Mouse (Mus musculus): ENCODE data around the gene Vps29.
"Not testable (repeated sequence)": the region's sequence is repeated elsewhere in the genome, so short reads cannot be mapped to it uniquely, and the experiment has no call there.

The Vps29 gene

GRCm38 (mm10) chr5:122353807-122354491 is at the start of gene Vps29, which contains the start of gene Rad9b:
Vps29 (plus strand) TSS chr5:122354369.
Rad9b (minus strand) TSS chr5:122354233.
- in situ Hi-C loops (cut with MboI, MseI): loop anchor here (25.0 kb wide), 1 partner anchor 517 kb away; the partner anchor contains the start of genes Pheta1 and Sh2b3

GRCm38 (mm10) chr5:122304541-122304940 is 49.6 kb upstream of the Vps29 start:
- in situ Hi-C loops (cut with MboI, MseI): no loop called here

- in situ Hi-C loops (cut with MboI, MseI): no loop called here
Measured at GRCm38 (mm10) chr5:122305472-122305871, 48.7 kb upstream of the Vps29 start.

GRCm38 (mm10) chr5:122306536-122306935 is 47.6 kb upstream of the Vps29 start:
- in situ Hi-C loops (cut with MboI, MseI): no loop called here

DNA sequence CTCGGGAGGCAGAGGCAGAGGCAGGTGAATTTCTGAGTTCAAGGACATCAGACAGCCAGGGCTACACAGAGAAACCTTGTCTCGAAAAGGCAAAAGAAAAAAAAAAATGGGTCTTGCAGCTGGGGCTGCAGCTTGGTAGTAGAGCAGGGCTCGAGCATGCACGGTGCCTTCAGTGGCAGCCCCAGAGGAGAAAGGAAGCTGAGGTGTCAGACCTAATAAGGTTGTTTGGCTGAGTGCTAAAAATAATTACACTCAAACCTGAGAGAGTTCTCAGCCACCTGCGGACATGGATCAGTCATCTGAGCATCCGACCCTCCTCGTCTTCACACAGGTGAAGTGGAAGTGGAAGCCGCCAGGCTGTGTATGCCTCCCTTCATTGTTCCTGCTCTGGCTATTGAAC is 43.5 kb upstream of the Vps29 start:
- in situ Hi-C loops (cut with MboI, MseI): no loop called here

GRCm38 (mm10) chr5:122311692-122312091 is 42.5 kb upstream of the Vps29 start:
- in situ Hi-C loops (cut with MboI, MseI): no loop called here

GRCm38 (mm10) chr5:122312346-122312745 is 41.8 kb upstream of the Vps29 start:
- in situ Hi-C loops (cut with MboI, MseI): no loop called here

- in situ Hi-C loops (cut with MboI, MseI): no loop called here
Measured at GRCm38 (mm10) chr5:122312942-122313684, 41.1 kb upstream of the Vps29 start.

DNA sequence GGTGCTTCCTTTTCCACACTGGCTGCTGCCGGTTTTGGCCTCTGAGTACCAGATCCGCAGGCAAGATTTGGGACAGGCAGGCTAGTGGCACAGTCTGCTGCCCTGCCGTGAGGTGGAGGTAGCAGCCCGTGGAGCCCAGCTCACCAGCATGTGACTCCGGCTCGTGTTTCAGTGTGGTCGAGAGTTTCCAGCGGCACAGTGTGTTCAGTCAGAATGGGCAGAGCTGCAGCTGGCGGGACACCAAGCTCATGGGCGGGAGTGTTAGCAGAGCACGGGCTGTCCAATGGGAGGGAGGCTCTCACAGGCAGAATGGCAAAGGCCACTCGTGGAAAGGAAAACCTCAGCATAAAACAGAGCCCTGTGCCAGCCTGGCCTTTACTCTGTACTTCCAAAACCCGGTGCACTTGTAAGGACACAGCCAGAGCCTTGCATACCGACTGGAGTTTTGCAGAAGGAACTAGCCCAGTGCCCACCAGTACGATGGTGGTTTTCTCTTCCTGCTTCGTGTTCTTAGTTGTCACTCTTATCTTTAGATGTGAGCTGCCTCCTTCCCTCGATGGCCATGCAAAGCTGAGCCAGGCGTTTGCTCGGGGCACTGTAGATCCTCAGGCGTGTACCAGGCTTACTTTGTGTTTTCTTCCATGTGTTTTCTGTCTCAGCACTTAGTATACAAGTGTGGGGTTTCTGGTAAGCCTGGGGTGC is 39.1 kb upstream of the Vps29 start:
- in situ Hi-C loops (cut with MboI, MseI): no loop called here

GRCm38 (mm10) chr5:122317329-122318045 is 36.7 kb upstream of the Vps29 start:
- in situ Hi-C loops (cut with MboI, MseI): no loop called here

- in situ Hi-C loops (cut with MboI, MseI): no loop called here
Measured at GRCm38 (mm10) chr5:122318100-122318499, 36.1 kb upstream of the Vps29 start.

- in situ Hi-C loops (cut with MboI, MseI): not testable (repeated sequence)
Measured at GRCm38 (mm10) chr5:122318976-122319375, 35.2 kb upstream of the Vps29 start.

DNA sequence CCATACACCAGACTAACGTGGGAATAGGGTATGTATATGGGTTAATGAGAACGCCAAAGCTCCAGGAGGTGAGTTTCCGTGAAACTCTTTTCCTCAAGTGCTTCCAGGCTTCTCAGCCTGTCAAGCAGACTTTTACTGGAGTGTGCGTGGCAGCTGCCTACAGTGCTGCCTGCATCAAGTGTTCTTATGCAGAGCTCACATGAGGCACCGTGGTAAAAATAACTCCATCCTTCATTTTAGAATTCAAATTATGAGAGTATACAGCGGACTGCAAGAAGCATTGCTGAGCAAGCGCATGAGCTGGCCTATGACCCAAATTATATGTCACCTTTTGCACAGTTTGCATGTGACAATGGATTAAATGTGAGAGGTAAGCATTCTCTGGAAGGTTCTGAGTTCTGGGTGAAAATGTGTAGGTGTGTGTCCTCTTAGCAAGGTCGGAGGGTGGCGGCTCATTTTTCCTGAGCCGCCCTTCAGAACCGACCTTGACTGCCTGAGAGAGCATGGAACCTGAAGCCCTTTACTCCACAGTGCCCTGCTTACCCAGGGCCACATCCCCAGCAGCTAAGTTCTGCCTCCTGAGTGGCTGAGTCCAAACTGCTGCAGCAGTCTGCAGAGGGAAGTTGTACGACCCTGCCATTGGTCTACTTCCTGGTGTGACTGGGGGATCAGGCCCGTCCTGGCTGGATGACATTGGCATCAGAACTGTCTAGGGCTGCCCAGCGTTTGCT is 34.5 kb upstream of the Vps29 start:
- in situ Hi-C loops (cut with MboI, MseI): no loop called here

GRCm38 (mm10) chr5:122320205-122320781 is 33.9 kb upstream of the Vps29 start:
- in situ Hi-C loops (cut with MboI, MseI): no loop called here

DNA sequence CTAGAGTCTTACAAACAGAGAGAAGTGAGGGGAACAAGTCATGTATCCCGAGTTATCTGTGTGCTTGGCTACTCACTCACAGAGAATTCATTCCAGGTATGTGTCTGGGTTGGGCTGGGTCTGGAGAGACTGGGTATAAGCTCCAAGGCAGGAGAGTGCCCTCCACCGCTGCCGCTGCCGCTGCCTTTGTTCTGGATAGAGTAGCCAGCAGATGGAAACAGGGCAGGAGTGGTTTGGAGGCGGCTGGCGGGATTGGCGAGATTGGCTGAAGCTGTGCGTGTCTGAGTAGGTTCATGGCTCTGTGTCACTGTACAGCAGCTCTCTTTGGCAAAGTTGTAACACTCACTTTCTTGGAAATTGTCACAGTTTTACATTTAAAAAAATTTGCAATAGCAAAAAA is 30.6 kb upstream of the Vps29 start:
- in situ Hi-C loops (cut with MboI, MseI): no loop called here

- in situ Hi-C loops (cut with MboI, MseI): no loop called here
Measured at GRCm38 (mm10) chr5:122324608-122325431, 29.3 kb upstream of the Vps29 start.

DNA sequence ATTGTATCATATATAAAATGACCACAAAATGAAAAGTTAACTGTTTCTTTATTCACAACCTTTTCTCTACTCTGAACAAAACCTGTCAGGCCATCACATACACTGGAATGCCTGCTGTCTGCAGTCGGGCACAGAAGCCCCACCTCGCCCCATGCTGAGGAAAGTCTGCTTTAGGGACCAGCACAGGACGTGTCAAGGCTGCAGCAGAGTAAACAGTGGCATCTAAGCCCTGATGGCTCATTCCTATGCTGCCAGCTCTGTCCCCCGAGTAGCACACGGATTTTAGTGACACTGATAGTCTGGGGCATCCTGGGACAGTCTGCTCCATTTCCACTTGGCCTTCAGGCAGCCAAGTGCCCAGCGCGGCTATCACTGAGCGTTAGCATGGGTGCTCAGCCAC is 28.7 kb upstream of the Vps29 start:
- in situ Hi-C loops (cut with MboI, MseI): no loop called here

GRCm38 (mm10) chr5:122327283-122327682 is 26.9 kb upstream of the Vps29 start:
- in situ Hi-C loops (cut with MboI, MseI): no loop called here

GRCm38 (mm10) chr5:122330269-122330668 is 23.9 kb upstream of the Vps29 start:
- in situ Hi-C loops (cut with MboI, MseI): loop anchor here (5.0 kb wide), 1 partner anchor 73 kb away; no protein-coding TSS in a partner anchor

DNA sequence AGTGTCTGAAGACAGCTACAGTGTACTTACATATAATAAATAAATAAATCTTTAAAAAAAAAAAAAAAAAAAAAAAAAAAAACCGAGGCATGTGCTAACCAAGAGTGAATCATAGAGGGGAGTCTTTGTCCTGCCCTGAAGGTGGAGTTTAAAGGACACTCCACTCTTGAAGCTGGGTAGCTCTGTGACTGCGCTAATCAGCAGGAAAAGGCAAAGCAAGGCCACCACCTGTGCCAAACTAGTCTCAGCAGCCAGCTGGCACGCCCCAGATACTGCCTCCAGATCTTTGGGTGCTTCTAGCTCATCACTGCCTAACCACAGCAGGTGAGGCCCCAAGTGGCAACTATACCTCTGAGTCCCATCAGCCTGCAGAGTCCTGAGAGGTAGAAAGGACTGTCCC is 19.5 kb upstream of the Vps29 start:
- in situ Hi-C loops (cut with MboI, MseI): loop anchor here (5.0 kb wide), 1 partner anchor 77 kb away; no protein-coding TSS in a partner anchor

Data from regulatory T cell (primary cell).